Mouse (Mus musculus) spleen, postnatal 36 days (tissue): ENCODE results near the gene Arhgap28.

Experiments used
- DNase-seq, 2 experiments: peaks; one replicate each; pipeline ENCODE4 v3.0.0; 2022; ENCODE audit warnings: low spot score in 2 of 2, mixed read lengths in 1 of 2

The Arhgap28 gene

DNA sequence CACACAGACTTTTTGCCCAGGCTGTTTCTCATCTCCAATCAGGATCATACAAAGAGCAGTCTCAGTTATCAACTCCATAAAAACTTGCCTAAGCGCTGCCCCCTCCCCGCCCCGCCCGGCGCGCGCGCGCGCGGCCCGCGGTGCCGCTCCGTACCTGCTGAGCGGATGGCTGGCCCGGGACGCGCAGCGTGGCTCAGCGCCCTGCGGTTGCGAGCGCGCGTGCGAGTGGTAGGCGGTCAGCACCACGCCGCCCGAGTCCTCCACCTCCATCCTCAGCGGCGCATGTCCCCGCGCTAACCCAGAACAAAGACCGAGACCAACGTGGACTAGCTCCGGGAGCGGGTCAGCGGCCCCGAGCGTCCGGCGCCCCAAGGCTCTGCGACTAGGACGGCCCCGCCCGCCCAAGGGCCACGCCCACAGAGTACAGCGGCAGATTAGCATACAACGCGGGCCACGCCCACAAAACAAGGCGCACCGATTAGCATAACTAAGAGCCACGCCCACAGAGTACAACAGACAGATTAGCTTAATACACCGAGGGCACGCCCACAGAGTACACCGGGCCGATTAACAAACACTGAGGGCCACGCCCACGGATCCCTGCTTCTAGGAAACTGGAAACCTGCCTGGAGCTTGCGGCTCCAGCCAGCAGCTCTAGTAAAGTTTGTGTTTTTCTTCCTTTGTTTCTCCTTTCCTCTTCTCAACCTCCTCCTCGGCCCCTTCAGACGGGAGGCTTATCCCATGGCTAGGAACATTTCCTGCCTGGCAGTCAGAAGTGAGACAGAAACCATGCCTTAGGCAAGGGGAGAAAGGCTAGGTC lies at the start of gene Arhgap28:
Arhgap28 (minus strand) TSS at position 380 of the 820 bp plus-strand sequence.
- peak; percentile 61 to 77 for DNase-seq

DNA sequence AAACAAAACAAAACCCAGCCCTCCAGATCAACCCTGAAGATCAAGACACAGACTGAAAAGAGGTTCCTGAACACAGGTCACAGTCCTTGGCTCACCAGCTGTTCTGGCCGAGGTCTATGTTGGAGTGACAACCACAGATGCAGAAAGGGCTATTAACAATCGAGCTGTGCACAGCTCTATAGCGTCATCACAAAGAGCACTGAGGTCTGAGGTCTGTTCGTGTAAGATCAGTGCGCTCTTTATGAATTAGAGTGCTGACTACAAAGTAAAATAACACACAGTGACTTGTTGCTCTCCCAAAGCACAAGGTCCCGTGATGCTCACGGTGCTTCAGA lies 42.4 kb upstream of the Arhgap28 start:
- DNase-seq, result no peak

DNA sequence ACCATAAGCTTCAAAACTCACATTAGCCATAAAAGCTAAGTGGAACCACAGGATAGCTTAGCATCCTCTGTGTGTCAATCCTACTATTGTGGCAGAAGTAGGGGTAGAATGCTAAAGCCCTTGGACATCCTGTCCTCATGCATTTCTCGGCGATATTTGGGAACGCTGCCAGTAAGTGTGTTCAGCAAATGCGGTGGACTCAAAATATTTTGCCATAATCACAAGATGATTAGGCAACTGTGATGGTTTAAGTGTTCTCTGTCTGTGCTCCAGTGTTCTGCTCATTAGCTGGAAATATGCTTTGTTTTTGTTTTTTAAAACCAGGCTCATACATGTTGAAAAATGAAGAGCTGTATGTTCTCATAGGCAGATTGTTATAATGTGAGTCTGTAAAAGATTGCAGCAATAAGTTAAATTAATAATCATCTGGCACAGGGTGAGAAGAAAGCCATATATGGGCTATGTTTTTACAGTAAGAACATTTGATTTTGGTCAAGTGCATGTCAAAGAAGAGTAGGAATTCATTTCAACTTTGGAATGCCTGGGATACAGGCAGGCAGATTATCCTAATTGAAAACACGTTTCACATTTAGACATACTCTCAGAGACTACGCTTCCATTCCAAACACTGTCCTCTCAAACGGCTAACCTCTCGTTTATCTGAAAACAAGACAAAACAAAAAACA lies 41.9 kb upstream of the Arhgap28 start:
- DNase-seq, result no peak

DNA sequence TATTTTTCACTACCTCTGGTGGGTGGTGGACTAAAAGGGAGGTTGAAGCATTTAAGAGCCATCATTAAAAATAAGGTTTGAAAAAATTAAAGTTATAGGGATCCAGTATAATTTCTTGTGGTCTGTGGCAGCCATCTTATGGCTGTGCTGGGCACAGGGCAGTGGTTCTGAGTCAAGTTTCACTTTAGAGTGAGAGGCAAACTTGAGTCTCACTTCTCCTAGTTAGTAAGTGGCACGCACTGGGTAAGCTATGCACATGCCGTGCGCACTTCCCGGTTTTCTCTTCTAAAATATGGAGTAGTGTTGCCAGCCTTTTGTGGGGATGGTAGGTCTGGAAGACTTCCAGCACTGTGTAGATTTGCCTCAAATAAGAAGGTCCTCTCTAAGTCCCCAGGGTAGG lies 38.5 kb upstream of the Arhgap28 start:
- no peak for DNase-seq

DNA sequence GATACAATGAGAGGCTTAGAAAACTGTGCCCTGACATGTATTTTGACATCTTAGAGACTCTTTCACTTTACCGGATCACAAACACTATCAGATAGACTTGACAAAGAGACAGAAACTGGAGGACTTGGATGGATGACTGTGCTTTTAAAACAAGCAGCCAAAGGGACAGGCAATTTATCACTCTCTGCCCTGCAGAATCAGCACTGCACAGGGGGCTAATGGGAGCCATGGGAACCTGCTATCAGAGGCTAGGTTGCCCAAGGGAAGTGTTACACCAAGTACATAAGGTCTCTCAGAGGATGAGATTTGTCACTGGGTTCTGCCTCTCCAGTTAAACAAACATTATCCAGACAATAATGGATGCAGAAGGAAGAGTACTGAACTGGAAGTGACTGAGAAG lies 33.1 kb upstream of the Arhgap28 start:
- DNase-seq, result no peak

DNA sequence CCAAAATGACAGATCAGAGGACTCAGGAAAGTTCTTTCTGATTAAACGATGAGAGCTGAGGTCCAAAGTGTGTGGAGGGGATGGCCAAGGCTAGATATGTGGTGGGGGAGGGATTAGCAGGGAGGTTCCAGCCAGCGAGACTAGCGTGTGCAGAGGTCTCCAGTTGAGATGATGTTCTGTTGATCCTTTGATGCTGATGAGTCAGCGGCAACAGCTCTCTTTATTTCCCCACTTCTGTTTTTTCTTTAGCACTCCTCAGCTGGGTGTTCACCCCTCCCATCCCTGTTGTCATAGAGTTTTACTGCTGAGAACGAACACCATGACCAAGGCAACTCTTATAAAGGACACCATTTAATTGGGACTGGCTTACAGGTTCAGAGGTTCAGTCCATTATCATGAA lies 25.6 kb upstream of the Arhgap28 start:
- DNase-seq, result no peak

DNA sequence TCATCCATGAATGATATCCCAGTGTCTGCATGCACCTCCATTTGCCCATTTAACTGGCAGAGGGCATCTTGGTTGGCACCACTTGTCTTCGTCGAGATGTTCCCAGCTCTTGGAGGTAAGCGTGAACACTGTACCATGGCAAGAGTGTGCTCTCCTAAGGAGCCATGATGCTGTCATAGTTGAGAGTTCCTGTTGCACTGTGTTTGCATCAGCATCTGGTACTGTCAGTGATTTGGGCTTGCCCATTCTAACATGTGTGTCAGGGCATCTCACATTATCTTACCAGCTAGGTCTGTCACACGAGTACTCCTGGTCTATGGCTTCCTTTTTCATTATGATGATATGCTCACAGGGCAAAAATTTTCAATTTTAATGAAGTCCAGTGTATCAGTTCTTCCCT lies 24.6 kb upstream of the Arhgap28 start:
- no peak for DNase-seq

DNA sequence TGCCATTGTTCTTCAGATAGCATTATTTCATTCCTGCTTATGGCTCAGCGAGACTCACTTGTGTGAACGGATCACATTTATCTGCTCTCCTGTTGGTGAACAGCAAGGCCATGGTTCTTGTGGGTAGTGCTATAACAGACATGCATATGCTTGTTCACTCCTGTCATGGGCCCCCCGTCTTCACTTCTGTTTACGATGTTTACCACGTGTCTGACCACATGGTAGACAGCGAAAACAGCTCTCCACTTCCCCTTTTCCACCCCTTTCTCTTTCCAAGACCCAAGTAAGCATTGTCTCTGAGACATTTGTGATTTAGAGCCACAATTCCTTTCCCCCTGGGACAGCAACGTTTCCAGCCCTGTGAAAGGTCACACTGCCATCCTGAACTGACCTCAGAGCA lies 20.4 kb upstream of the Arhgap28 start:
- DNase-seq, result no peak

DNA sequence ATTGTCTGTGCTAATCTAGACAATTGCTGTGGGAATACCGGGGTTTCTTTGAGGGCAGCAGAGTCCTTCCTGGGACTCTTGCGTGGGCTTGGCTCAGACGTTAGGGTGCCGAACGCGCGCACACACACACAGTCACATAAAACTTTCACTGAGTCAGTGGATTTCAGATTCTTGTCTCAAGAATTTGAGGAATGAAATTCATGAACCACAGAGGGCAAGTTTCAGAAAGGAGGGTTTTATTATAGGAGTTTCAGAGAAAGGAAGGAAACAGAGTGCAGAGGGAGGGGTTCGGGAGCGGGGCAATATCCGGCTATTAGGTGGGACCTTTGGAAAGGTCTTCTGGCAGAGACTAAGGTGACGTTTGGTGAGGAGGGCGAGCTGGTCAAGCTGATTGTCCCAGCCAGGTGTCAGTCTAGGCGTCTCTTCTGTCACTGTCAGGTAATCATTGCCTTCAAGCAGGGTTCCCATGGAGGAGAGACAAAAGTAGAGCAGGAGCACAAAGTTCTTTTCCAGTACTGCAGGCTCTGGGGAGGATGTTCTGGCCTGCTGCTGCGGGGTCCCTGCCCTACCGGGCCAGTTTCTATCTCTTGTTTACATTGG lies 15.6 kb upstream of the Arhgap28 start:
- DNase-seq, result no peak

DNA sequence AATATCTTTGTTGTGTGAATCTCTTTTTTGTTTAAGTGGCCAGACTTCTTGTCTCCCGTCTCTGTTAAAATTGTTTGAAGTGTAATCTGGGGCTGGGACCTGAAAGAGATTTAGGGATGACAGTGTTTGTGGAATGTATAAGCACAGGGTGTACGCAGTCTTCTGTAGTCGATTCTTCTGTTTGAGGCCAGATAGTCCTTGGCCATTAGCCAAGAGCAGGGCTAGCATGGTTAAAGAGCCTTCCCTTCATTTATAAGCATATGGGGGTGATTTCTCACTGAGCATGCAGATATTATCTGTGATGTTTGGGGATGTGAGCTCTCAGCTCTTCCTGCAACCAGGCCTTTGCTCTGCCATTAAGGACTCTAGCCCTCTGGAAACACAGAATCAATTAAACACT lies 13.2 kb upstream of the Arhgap28 start:
- no peak for DNase-seq

DNA sequence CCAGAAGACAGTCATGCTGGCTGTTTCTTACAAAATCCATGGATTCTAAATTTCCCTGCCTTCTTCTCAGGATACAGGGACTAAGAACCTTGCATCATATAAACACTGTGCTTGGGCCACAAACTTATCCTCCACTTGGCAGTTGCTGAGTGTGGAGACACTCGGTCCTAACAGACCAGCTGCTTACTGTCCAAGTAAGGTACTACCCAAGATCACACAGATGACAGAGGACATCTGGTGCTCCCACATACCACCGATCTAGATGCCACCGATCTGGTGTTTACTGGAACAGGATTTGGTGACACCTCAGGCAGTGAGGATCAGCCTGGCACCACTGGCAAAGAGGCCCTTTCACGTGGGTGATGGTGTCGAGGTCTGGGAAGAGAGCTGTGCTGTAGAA lies 7.7 kb upstream of the Arhgap28 start:
- no peak for DNase-seq

DNA sequence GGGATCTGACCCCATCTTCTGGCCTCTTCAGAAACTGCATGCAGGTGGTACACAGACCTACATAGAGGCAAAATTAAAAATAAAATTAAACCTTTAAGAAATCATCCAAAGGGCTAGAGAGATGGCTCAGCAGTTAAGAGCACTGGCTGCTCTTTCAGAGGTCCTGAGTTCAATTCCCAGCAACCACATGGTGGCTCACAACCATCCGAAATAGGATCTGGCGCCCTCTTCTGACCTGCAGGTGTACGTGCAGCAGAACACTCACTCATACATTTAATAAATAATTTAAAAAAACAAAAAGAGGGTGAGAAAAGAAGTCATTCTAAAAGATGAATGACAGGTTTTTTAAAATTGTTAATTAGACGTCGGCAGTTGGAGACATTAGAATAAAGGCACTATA lies 6.1 kb upstream of the Arhgap28 start:
- no peak for DNase-seq

DNA sequence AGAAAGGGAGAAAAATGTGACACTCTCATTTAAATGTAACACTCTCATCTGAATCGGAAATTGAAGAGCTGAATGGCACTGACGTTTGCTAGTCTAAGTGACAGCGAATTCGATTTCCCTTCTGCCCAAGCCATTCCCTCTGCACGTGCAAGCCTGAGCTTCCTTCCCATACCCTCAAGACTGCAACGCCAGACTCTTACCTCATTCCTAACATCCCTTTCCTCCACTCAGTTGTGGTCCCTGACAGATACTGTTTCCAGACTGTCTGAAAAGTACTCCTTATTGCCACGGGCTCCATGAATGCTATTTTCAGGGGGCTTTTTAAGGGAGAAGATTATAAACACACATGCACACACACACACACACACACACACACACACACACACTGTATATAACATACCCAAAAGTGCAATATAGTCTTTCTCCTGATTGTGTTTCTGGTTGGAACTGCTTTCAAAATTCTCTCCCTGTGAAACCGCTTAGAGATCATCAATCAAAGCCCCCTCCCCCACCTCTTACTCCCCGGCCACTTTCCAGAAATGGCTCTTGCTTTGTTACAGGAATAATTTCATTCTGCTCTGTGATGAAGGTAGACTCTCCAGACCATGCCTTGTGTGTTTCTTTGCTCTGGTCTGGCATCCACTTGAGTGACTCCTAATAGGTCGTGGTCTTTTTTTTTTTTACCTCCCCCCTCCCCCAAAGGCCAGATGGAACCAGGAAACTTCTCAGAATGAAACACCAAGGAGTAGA lies 836 bp upstream of the Arhgap28 start:
- DNase-seq, result no peak

DNA sequence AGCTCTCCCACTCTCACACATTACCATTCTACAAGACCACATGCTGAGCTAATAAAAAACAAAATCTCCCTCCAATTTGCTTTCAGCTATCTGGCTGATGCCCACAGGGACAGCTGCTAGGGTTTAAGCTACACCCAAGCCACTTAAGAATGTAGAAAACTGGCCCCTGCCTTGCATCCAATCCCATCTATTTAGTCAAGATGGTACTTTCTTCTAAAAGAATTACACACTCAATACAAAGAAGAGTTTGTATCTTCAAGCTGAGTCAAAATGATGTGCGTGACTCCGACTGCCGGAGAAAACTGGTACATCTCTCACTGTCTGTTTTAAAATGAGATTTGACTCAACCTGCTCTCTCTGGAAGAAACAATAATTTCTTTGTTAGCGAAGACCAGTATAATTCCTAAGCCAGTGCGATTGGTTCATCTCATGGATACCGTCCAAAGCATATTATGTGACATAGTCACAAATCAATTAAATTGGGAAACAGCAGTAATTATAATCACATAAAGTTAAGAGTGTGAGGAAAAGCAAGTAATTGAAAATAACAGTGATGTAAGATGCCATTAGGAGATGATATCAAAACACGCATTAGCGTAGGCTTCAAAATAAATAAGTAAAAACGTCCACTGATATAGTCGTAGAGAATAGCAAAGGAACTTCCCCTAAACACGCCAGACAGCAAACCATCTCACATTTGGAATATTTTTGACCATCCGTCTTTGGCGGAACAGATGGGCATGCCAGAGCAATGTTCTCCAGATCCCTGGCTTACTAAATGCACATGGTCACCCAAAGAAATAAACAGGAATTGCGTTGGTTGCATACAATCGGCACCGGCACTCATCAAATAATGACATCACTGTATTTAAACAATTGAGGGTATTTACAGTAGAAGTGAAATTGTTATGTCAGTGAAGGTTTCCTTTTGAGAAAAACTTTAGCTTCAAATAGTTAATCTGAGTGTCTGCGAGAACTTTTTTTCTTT lies 1.0 kb downstream of the Arhgap28 start:
- no peak for DNase-seq

DNA sequence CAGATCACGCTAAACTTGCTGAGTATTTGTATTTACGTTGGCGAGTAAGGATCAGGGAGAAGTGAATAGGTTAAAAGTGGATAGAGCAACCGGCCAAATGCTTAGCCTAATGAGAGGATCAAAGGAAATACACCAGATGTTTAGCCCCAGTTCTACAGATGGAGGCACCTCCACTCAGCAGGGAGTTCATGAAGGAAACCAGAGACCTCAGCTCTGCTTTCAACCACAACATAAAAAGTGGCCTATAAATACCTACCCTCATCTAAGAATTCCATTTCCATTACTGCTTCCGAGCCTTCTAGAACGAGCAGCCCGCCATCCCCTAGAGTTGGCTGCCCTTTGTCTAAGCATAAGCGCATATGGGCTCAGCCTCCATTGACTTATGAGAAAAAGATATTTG lies 4.1 kb downstream of the Arhgap28 start:
- no peak for DNase-seq

DNA sequence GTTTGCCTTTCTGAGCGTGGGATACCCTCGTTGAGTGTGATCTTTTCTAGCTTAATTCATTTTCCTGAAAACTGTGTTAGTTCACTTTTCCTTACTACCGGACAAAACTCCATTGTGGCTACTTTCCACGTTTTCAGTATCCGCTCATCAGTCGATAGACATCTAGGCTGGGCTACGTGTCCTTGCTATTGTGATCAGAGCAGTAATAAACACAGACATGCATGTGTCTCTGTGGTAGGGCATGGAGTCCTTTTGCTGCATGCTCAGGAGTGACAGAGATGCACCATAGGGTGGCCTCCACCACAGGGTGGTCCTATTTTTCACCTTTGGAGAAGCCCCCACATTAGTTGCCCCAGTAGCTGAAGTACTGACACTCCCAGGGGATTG lies 7.2 kb downstream of the Arhgap28 start:
- DNase-seq, result no peak

DNA sequence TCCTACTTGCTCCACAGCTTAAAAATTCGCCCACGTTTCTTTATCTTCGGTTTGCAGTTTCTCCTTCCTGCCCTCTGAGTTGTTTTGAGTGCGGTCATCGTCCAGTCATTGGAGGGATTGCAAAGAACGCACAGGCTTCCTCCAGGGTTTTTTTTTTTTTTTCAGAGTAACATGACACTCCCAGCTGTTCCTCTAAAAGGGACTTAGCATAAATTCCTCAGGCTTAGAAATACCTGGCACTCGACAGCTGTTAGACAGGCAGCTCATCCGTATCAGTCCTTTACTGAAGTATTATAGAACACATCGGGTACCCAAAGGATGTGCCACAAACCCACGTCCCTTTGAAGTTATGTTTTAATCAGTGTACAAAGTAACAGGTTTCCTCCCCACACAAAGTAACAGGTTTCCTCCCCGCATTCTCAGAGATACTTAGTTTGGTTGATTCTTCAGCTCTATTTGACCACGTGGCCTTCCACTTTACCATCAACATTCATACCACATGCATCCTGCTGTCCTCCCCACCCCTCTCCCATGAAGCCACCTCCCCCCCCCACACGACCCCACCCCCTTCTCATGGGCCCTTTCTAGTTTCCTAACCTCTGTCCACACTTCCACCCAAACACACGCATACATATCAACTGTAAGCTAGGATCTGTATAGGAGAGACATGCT lies 7.7 kb downstream of the Arhgap28 start:
- DNase-seq, result no peak

DNA sequence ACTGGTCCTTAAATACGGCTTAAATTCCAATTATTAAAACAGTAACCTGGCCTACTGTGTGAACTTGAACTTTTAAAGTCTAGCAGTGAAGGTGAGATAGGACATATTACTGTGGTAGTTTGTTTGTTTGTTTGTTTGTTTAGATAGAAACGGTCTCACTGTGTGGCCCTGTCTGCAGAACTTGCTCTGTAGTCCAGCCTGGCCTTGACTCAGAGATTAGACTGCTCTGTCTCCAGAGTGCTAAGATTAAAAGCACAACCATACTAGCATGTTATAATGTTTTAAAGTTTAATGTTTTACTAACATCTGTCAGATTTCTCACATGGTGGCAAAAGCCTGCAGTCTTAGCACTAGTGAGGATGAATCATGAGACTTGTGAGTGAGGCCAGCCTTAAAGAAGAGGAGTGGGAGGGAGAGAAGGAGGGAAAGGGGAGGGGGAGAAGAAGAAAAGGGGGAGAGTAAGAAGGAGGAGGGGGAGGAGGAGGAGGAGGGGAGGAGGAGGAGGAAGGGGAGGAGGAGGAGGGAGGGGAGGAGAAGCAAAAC lies 8.6 kb downstream of the Arhgap28 start:
- DNase-seq, result no peak

DNA sequence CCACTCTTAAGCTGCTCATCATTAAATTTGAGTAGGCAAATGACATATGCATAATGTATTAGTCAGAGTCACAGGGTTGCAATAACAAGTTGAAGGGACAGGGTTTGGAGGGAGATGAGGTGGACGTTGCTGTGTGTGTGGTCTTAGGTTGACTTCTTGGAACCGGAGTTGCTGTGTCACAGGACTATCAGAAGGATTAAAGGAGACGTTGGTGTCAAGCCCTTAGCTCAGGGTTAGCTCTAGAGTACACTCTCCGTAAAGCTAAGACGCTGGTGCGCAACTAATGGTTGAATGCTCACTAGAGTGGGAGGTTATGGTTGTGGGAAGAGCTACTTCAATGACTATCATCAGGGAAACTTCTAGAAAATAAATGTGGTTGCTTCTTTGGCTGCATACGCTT lies 9.1 kb downstream of the Arhgap28 start:
- DNase-seq, result no peak

DNA sequence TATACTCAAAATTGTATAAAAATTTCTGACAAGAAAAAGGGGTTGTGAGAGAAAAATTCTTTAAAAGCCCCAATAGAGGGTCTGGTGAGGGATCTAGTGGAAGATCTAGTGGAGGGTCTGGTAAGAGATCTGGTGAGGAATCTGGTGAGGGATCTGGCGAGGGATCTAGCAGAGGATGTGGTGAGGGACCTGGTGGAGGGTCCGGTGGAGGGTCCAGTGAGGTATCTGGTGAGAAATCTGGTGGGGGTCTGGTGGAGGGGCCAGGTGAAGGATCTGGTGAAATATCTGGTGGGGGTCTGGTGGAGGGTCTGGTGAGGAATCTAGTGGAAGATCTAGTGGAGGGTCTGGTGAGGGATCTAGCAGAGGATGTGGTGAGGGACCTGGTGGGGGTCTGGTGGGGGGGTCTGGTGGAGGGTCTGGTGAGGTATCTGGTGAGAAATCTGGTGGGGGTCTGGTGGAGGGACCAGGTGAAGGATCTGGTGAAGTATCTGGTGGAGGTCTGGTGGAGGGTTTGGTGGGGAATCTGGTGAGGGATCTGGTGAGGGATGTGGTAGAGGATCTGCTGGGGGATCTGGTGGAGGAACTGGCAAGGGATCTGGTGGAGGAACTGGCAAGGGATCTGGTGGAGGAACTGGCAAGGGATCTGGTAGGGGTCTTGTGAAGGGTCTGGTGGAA lies 10.4 kb downstream of the Arhgap28 start:
- no peak for DNase-seq
